Mouse (Mus musculus): Measurements from ENCODE around the gene Spred1. TPM values are rescaled to one million over a fixed set of nuclear protein-coding genes. Genes with fewer than 3 reads are reported as not detected.
A peak's percentile ranks its signal among the peaks of the same experiment; 100 is the strongest.

Gene Spred1
- polyA plus RNA-seq, 1 experiment from 2014 or later, result 2.8 TPM

DNA sequence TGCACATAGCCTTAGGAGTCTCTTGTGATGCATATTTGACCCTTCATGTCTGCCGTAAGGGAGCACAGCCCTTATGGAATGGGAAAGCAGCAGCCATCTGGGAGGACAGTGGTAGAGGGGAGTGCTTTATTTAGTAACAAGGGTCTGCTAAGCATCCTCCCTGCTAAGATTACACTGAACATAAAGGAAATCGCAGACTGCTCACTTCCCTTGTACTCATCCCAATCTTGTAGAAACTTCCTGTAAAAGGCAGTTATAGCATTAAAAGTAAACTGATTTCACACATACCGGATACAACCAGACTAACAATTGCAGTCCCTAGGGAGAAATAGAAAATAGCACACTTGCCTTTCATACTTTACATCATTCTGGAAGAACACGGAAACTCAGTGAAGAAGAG, 7.4 kb upstream of the Spred1 start:
- TF ChIP-seq EP300 (IDR thresholded peaks at IDR 0.05; ENCODE audit: low read depth) (peak; percentile 64), CTCF (IDR thresholded peaks at IDR 0.05; ENCODE audit: low read depth) (no peak)
- Histone ChIP-seq H3K4me3 (ENCODE audit: low read depth, low read length) (no peak overlapping the region), H3K4me2 (ENCODE audit: low read depth, low read length) (no peak overlapping the region), H3K4me1 (ENCODE audit: insufficient read depth) (no peaks in the 10 kb centered on the region), H3K27me3 (ENCODE audit: insufficient read depth, low read length) (no peaks in the 10 kb centered on the region), H3K9me3 (ENCODE audit: low read length) (no peaks in the 10 kb centered on the region), H3K36me3 (replicated peaks; ENCODE audit: insufficient read depth, low read length) (no peaks in the 10 kb centered on the region), H3K9ac (replicated peaks) (no peak overlapping the region), H3K27ac (ENCODE audit: low read depth) (no peak overlapping the region)
- ATAC-seq (peak; percentile 61), DNase-seq (no peak)
- WGBS (ENCODE audit: insufficient replicate concordance), result 51% methylated on average over 4 of the region's 4 CpGs

DNA sequence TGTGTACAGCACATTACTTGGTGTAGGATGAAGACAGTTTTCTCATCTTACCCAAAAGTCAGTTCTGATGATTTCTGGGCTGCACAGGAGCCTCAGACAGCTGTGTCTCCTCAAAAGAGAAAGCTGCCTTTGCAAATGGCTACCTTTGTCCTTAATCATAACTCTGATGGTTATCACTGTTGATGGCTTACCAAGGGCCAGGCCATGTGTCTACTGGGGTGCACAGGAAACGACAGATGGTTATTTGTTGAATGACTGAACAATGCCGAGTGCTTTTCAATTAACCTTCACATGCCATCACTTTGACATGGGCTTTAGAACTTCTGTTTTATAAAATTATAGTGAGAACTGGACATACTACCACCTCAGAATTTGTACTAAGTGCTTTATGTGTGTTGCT, 2.7 kb upstream of the Spred1 start:
- WGBS (ENCODE audit: insufficient replicate concordance), result 81% methylated on average over 2 of the region's 2 CpGs
- Histone ChIP-seq H3K4me3 (ENCODE audit: low read depth, low read length) (no peak overlapping the region), H3K27me3 (ENCODE audit: insufficient read depth, low read length) (no peaks in the 10 kb centered on the region), H3K36me3 (replicated peaks; ENCODE audit: insufficient read depth, low read length) (no peaks in the 10 kb centered on the region), H3K4me2 (ENCODE audit: low read depth, low read length) (no peak overlapping the region), H3K4me1 (ENCODE audit: insufficient read depth) (peaks cover 5% of the 10 kb centered on the region), H3K27ac (ENCODE audit: low read depth) (no peak overlapping the region), H3K9ac (replicated peaks) (no peak overlapping the region), H3K9me3 (ENCODE audit: low read length) (no peaks in the 10 kb centered on the region)
- ATAC-seq, result no peak
- TF ChIP-seq CTCF (IDR thresholded peaks at IDR 0.05; ENCODE audit: low read depth) (no peak), EP300 (IDR thresholded peaks at IDR 0.05; ENCODE audit: low read depth) (no peak)
- no peak for DNase-seq

DNA sequence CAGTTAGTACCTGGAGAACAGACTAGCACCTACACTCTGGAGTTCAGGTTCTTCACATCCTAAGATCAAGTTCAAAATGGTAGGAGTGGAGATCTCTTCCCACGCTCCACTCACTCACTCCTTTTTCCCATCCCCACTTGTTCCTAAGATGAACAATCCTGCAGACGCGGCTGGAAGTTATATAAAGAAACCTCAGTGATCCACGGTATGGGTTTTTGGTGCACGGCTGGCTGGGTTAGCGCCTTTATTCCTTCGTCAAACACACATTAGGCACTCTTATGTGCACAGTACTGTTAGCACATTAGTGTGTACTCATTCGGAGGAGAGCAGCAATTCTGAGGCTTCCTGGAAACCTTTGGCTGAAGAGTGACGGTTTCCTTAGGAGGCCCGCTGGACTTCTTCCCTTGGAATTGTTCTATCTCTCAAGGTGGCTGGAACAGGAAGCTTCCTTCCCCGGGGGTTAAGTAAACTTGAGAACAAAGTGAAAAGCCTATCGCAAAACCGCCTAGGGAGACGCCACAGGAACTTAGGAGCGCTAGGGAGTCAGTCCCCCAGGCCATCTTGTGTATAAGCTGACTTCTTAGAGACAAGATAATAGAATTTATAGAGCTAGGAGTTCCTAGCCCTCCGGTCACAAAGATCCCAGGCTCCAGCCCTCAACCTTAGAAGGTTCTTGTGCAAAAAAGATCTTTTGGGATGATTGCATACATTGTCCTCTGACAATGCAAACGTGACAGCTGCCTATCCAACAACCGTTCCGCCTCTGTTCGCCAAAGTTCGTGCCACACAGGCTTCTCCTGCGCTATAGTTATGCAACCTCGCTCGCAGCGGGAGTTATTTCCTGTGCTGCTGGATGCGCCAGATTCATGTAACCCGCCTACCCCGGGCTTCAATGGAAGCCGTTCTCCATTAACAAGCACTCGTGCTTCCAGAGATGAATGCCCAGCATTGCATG, 1.6 kb upstream of the Spred1 start:
- Histone ChIP-seq H3K27ac (ENCODE audit: low read depth) (peak overlapping the region; percentile 96), H3K9ac (replicated peaks) (peak overlapping the region; percentile 87), H3K27me3 (ENCODE audit: insufficient read depth, low read length) (no peaks in the 10 kb centered on the region), H3K9me3 (ENCODE audit: low read length) (no peaks in the 10 kb centered on the region), H3K4me3 (ENCODE audit: low read depth, low read length) (peak overlapping the region; percentile 85), H3K4me1 (ENCODE audit: insufficient read depth) (peaks cover 10% of the 10 kb centered on the region), H3K4me2 (ENCODE audit: low read depth, low read length) (peak overlapping the region; percentile 95), H3K36me3 (replicated peaks; ENCODE audit: insufficient read depth, low read length) (no peaks in the 10 kb centered on the region)
- TF ChIP-seq EP300 (IDR thresholded peaks at IDR 0.05; ENCODE audit: low read depth) (no peak), CTCF (IDR thresholded peaks at IDR 0.05; ENCODE audit: low read depth) (no peak)
- WGBS (ENCODE audit: insufficient replicate concordance), result 12% methylated on average over 30 of the region's 30 CpGs
- ATAC-seq, result peak; percentile 44
- DNase-seq, result peak; percentile 65

DNA sequence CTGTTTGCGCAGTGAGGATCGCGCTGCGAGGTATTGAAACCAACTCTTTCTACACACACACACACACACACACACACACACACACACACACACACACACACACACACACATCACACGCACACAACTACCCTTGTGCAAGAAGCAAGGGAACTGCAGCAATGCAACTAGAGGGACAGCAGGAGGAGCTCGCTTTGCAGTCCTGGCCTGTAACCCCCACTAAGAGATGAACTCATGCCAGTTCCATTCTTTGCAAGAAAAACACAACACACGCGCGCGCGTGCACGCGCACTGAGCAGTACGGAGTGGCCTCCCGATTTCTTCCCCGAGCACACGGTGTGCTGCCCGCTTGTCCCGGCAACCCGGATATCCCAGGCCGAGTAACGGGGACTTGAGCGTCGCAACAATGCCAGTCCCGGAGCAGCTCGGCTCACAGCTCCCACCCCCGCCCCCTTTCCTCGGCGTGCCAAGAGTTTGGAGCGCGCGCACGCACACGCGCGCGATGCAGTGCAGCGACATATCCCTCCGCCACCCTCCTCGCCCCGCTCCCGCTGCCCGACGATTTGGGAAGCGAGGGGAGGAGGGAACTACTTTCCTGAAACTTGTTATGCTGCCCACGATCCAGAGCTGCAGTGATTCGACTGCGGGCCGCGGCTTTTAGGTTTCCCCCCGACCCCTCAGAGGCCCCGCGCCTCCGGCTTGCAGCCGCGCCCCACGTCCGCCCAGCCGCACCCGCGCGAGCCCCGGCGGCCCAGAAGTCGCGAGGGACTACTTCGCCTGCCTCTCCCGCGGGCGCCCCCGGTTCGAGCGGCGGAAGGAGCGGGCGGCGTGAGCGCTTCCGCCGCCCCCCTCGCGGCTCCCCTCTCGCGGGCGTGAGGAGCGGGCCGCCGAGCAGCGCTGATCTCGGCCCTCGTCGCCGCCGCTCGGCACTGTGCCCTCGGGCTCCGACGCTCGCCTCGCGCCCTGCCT, 645 bp upstream of the Spred1 start:
- DNase-seq (peak; percentile 89), ATAC-seq (peak; percentile 84)

DNA sequence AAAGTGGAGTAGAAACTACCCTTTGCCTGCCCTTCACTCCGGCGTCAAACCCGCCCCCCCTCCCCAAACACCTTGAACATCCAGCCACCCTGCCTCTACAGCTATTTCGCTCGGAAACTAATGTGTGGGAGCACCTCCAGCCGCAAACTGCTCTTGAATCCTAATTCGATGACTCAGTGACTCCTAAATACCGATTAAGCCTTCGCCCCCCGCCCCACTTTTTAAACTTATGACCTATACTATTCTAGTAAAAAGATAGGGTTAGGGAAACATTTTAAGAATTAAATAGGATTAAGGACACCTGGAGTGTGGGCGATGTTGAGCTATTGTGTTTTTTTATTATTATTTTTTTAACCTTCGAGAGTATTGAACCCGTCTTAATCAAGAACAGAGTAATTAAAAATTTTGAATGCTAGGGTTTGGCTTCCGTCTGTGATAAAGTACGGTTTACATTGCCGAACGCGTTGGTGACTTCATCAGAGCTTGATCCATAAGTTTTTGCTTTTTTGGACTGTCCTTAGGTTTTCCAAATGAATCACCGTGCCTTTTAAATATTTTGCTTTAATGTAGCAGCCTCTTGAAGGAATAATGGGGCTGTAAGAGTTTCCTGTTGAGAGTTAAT, 921 bp downstream of the Spred1 start:
- ATAC-seq (no peak), DNase-seq (no peak)
- Histone ChIP-seq H3K27me3 (ENCODE audit: insufficient read depth, low read length) (no peaks in the 10 kb centered on the region), H3K36me3 (replicated peaks; ENCODE audit: insufficient read depth, low read length) (no peaks in the 10 kb centered on the region), H3K9me3 (ENCODE audit: low read length) (no peaks in the 10 kb centered on the region), H3K4me3 (ENCODE audit: low read depth, low read length) (peak overlapping the region; percentile 85), H3K4me2 (ENCODE audit: low read depth, low read length) (peak overlapping the region; percentile 95), H3K27ac (ENCODE audit: low read depth) (peak overlapping the region; percentile 96), H3K9ac (replicated peaks) (peak overlapping the region; percentile 87), H3K4me1 (ENCODE audit: insufficient read depth) (peaks cover 10% of the 10 kb centered on the region)
- under 1% methylated on average over 19 of the region's 19 CpGs for WGBS (ENCODE audit: insufficient replicate concordance)
- no peak for TF ChIP-seq EP300 (IDR thresholded peaks at IDR 0.05; ENCODE audit: low read depth)
- TF ChIP-seq CTCF (IDR thresholded peaks at IDR 0.05; ENCODE audit: low read depth), result no peak

More for the DNA sequence above, 645 bp upstream of the Spred1 start:
- H3K4me3 ChIP-seq (ENCODE audit: low read depth, low read length), result peak overlapping the region; percentile 85
- no peaks in the 10 kb centered on the region for H3K36me3 ChIP-seq (replicated peaks; ENCODE audit: insufficient read depth, low read length)
- TF ChIP-seq EP300 (IDR thresholded peaks at IDR 0.05; ENCODE audit: low read depth), result no peak; the same call in 1 of the 2 replicates
- peak; percentile 68 for TF ChIP-seq CTCF (IDR thresholded peaks at IDR 0.05; ENCODE audit: low read depth)
- H3K27me3 ChIP-seq (ENCODE audit: insufficient read depth, low read length), result no peaks in the 10 kb centered on the region
- WGBS (ENCODE audit: insufficient replicate concordance), result under 1% methylated on average over 97 of the region's 101 CpGs
- H3K9ac ChIP-seq (replicated peaks), result peak overlapping the region; percentile 87
- H3K4me2 ChIP-seq (ENCODE audit: low read depth, low read length), result peak overlapping the region; percentile 95
- no peaks in the 10 kb centered on the region for H3K9me3 ChIP-seq (ENCODE audit: low read length)
- peak overlapping the region; percentile 96 for H3K27ac ChIP-seq (ENCODE audit: low read depth)
- H3K4me1 ChIP-seq (ENCODE audit: insufficient read depth), result peaks cover 10% of the 10 kb centered on the region
